Mouse (Mus musculus): ENCODE measurements at regions not wholly inside any gene's neighbourhood (a gene's known extent, or its start where the extent isn't known, plus 50 kb on each side); places are given as distances from the start of the nearest gene placed in this dataset.

GRCm38 (mm10) chr2:169041748-169042147 is 86.4 kb upstream of the Zfp64 start:
- 57% methylated on average over 2 of the region's 2 CpGs for WGBS (ENCODE audit: insufficient replicate concordance)
- no peaks in the 10 kb centered on the region for H3K27me3 ChIP-seq (ENCODE audit: control insufficient read depth, insufficient read depth, low read depth, low read length)
- H3K27ac ChIP-seq (ENCODE audit: low read length): no peak overlapping the region
- H3K4me1 ChIP-seq (ENCODE audit: control insufficient read depth, low read depth, low read length): no peaks in the 10 kb centered on the region
- no peak overlapping the region for H3K4me2 ChIP-seq (ENCODE audit: low read depth, low read length)
- no peak overlapping the region for H3K4me3 ChIP-seq (ENCODE audit: low read depth, low read length)
- ATAC-seq (ENCODE audit: low read depth): no peak
- H3K9me3 ChIP-seq (replicated peaks; ENCODE audit: control insufficient read depth, low read length): peaks cover 4% of the 10 kb centered on the region; the same call in 1 of the 2 replicates
- no peaks in the 10 kb centered on the region for H3K36me3 ChIP-seq (ENCODE audit: control insufficient read depth, insufficient read depth)
- no peak overlapping the region for H3K9ac ChIP-seq (ENCODE audit: low read depth, low read length)

- no peak overlapping the region for H3K9ac ChIP-seq (ENCODE audit: low read depth, low read length)
- H3K27ac ChIP-seq (ENCODE audit: low read length): no peak overlapping the region
- H3K4me3 ChIP-seq (ENCODE audit: low read depth, low read length): no peak overlapping the region
- H3K9me3 ChIP-seq (replicated peaks; ENCODE audit: control insufficient read depth, low read length): peaks cover 4% of the 10 kb centered on the region; the same call in 1 of the 2 replicates
- no peaks in the 10 kb centered on the region for H3K36me3 ChIP-seq (ENCODE audit: control insufficient read depth, insufficient read depth)
- no peaks in the 10 kb centered on the region for H3K27me3 ChIP-seq (ENCODE audit: control insufficient read depth, insufficient read depth, low read depth, low read length)
- ATAC-seq (ENCODE audit: low read depth): no peak
- H3K4me2 ChIP-seq (ENCODE audit: low read depth, low read length): no peak overlapping the region
- no peaks in the 10 kb centered on the region for H3K4me1 ChIP-seq (ENCODE audit: control insufficient read depth, low read depth, low read length)
- WGBS (ENCODE audit: insufficient replicate concordance): 82% methylated on average over 11 of the region's 11 CpGs
Measured at GRCm38 (mm10) chr2:169037975-169038374, 82.6 kb upstream of the Zfp64 start.

GRCm38 (mm10) chr2:169037519-169037918 is 82.1 kb upstream of the Zfp64 start:
- 71% methylated on average over 9 of the region's 9 CpGs for WGBS (ENCODE audit: insufficient replicate concordance)

GRCm38 (mm10) chr2:169035315-169035714 is 79.9 kb upstream of the Zfp64 start:
- Histone ChIP-seq H3K9me3 (replicated peaks; ENCODE audit: control insufficient read depth, low read length) (no peaks in the 10 kb centered on the region), H3K4me3 (ENCODE audit: low read depth, low read length) (no peak overlapping the region), H3K4me2 (ENCODE audit: low read depth, low read length) (no peak overlapping the region), H3K27me3 (ENCODE audit: control insufficient read depth, insufficient read depth, low read depth, low read length) (no peaks in the 10 kb centered on the region), H3K9ac (ENCODE audit: low read depth, low read length) (no peak overlapping the region), H3K4me1 (ENCODE audit: control insufficient read depth, low read depth, low read length) (no peaks in the 10 kb centered on the region), H3K36me3 (ENCODE audit: control insufficient read depth, insufficient read depth) (no peaks in the 10 kb centered on the region), H3K27ac (ENCODE audit: low read length) (no peak overlapping the region)
- WGBS (ENCODE audit: insufficient replicate concordance): 14% methylated on average over 3 of the region's 3 CpGs
- no peak for ATAC-seq (ENCODE audit: low read depth)

More at GRCm38 (mm10) chr2:169037519-169037918, 82.1 kb upstream of the Zfp64 start:
- peaks cover 4% of the 10 kb centered on the region; the same call in 1 of the 2 replicates for H3K9me3 ChIP-seq (replicated peaks; ENCODE audit: control insufficient read depth, low read length)
- no peak overlapping the region for H3K4me3 ChIP-seq (ENCODE audit: low read depth, low read length)
- no peak for ATAC-seq (ENCODE audit: low read depth)
- no peaks in the 10 kb centered on the region for H3K36me3 ChIP-seq (ENCODE audit: control insufficient read depth, insufficient read depth)
- H3K9ac ChIP-seq (ENCODE audit: low read depth, low read length): no peak overlapping the region
- no peak overlapping the region for H3K4me2 ChIP-seq (ENCODE audit: low read depth, low read length)
- no peaks in the 10 kb centered on the region for H3K4me1 ChIP-seq (ENCODE audit: control insufficient read depth, low read depth, low read length)
- no peaks in the 10 kb centered on the region for H3K27me3 ChIP-seq (ENCODE audit: control insufficient read depth, insufficient read depth, low read depth, low read length)
- H3K27ac ChIP-seq (ENCODE audit: low read length): no peak overlapping the region

- H3K9me3 ChIP-seq (replicated peaks; ENCODE audit: control insufficient read depth, low read length): no peaks in the 10 kb centered on the region
- no peak overlapping the region for H3K4me3 ChIP-seq (ENCODE audit: low read depth, low read length)
- 50% methylated on average over 18 of the region's 18 CpGs for WGBS (ENCODE audit: insufficient replicate concordance)
- H3K4me2 ChIP-seq (ENCODE audit: low read depth, low read length): no peak overlapping the region
- no peaks in the 10 kb centered on the region for H3K36me3 ChIP-seq (ENCODE audit: control insufficient read depth, insufficient read depth)
- no peaks in the 10 kb centered on the region for H3K27me3 ChIP-seq (ENCODE audit: control insufficient read depth, insufficient read depth, low read depth, low read length)
- no peak overlapping the region for H3K27ac ChIP-seq (ENCODE audit: low read length)
- H3K4me1 ChIP-seq (ENCODE audit: control insufficient read depth, low read depth, low read length): no peaks in the 10 kb centered on the region
- no peak overlapping the region for H3K9ac ChIP-seq (ENCODE audit: low read depth, low read length)
- no peak for ATAC-seq (ENCODE audit: low read depth)
Measured at GRCm38 (mm10) chr2:169033997-169034396, 78.6 kb upstream of the Zfp64 start.

- Histone ChIP-seq H3K9me3 (replicated peaks; ENCODE audit: control insufficient read depth, low read length) (no peaks in the 10 kb centered on the region), H3K27me3 (ENCODE audit: control insufficient read depth, insufficient read depth, low read depth, low read length) (no peaks in the 10 kb centered on the region), H3K4me1 (ENCODE audit: control insufficient read depth, low read depth, low read length) (no peaks in the 10 kb centered on the region), H3K36me3 (ENCODE audit: control insufficient read depth, insufficient read depth) (no peaks in the 10 kb centered on the region), H3K9ac (ENCODE audit: low read depth, low read length) (no peak overlapping the region), H3K4me2 (ENCODE audit: low read depth, low read length) (no peak overlapping the region), H3K4me3 (ENCODE audit: low read depth, low read length) (no peak overlapping the region), H3K27ac (ENCODE audit: low read length) (no peak overlapping the region)
- no peak for ATAC-seq (ENCODE audit: low read depth)
- WGBS (ENCODE audit: insufficient replicate concordance): 63% methylated on average over 3 of the region's 3 CpGs
Measured at GRCm38 (mm10) chr2:169033181-169033580, 77.8 kb upstream of the Zfp64 start.

GRCm38 (mm10) chr2:169028531-169029114 is 73.2 kb upstream of the Zfp64 start:
- WGBS (ENCODE audit: insufficient replicate concordance): 60% methylated on average over 9 of the region's 9 CpGs
- Histone ChIP-seq H3K36me3 (ENCODE audit: control insufficient read depth, insufficient read depth) (no peaks in the 10 kb centered on the region), H3K4me3 (ENCODE audit: low read depth, low read length) (no peak overlapping the region), H3K27ac (ENCODE audit: low read length) (no peak overlapping the region), H3K4me2 (ENCODE audit: low read depth, low read length) (no peak overlapping the region), H3K4me1 (ENCODE audit: control insufficient read depth, low read depth, low read length) (no peaks in the 10 kb centered on the region), H3K9me3 (replicated peaks; ENCODE audit: control insufficient read depth, low read length) (no peaks in the 10 kb centered on the region), H3K9ac (ENCODE audit: low read depth, low read length) (no peak overlapping the region), H3K27me3 (ENCODE audit: control insufficient read depth, insufficient read depth, low read depth, low read length) (no peaks in the 10 kb centered on the region)
- ATAC-seq (ENCODE audit: low read depth): no peak

- H3K4me2 ChIP-seq (ENCODE audit: low read depth, low read length): no peak overlapping the region
- H3K9me3 ChIP-seq (replicated peaks; ENCODE audit: control insufficient read depth, low read length): peaks cover 3% of the 10 kb centered on the region; the same call in 1 of the 2 replicates
- no peaks in the 10 kb centered on the region for H3K36me3 ChIP-seq (ENCODE audit: control insufficient read depth, insufficient read depth)
- ATAC-seq (ENCODE audit: low read depth): no peak
- H3K4me1 ChIP-seq (ENCODE audit: control insufficient read depth, low read depth, low read length): no peaks in the 10 kb centered on the region
- H3K27ac ChIP-seq (ENCODE audit: low read length): no peak overlapping the region
- no peak overlapping the region for H3K4me3 ChIP-seq (ENCODE audit: low read depth, low read length)
- WGBS (ENCODE audit: insufficient replicate concordance): 50% methylated on average over 3 of the region's 3 CpGs
- no peak overlapping the region for H3K9ac ChIP-seq (ENCODE audit: low read depth, low read length)
- no peaks in the 10 kb centered on the region for H3K27me3 ChIP-seq (ENCODE audit: control insufficient read depth, insufficient read depth, low read depth, low read length)
Measured at GRCm38 (mm10) chr2:169019037-169019436, 63.6 kb upstream of the Zfp64 start.

GRCm38 (mm10) chr2:169010271-169010670 is 54.9 kb upstream of the Zfp64 start:
- WGBS (ENCODE audit: insufficient replicate concordance): 72% methylated on average over 9 of the region's 9 CpGs
- no peak overlapping the region for H3K4me2 ChIP-seq (ENCODE audit: low read depth, low read length)

More at GRCm38 (mm10) chr2:169010271-169010670, 54.9 kb upstream of the Zfp64 start:
- no peak overlapping the region for H3K9ac ChIP-seq (ENCODE audit: low read depth, low read length)
- no peak for ATAC-seq (ENCODE audit: low read depth)
- no peak overlapping the region for H3K27ac ChIP-seq (ENCODE audit: low read length)
- no peaks in the 10 kb centered on the region for H3K36me3 ChIP-seq (ENCODE audit: control insufficient read depth, insufficient read depth)
- peaks cover 2% of the 10 kb centered on the region; the same call in 1 of the 2 replicates for H3K9me3 ChIP-seq (replicated peaks; ENCODE audit: control insufficient read depth, low read length)
- no peak overlapping the region for H3K4me3 ChIP-seq (ENCODE audit: low read depth, low read length)
- no peaks in the 10 kb centered on the region for H3K4me1 ChIP-seq (ENCODE audit: control insufficient read depth, low read depth, low read length)
- H3K27me3 ChIP-seq (ENCODE audit: control insufficient read depth, insufficient read depth, low read depth, low read length): no peaks in the 10 kb centered on the region; the same call in 1 of the 2 replicates
